Mouse (Mus musculus) stomach, postnatal 0 days (tissue): ENCODE measurements around the gene Fads3. TPM values are rescaled to one million over a fixed set of nuclear protein-coding genes. Genes with fewer than 3 reads are reported as not detected.
A peak's percentile ranks its signal among the peaks of the same experiment; 100 is the strongest.

Experiments used
- ATAC-seq: fragments of 200-750 bp; cut with Nextera tagmentation; 2 replicates; pipeline ENCODE4 v1.8.0; 2017; ENCODE audit not compliant: low FRiP score, low TSS enrichment
- DNase-seq: peaks from one replicate; pipeline ENCODE4 v3.0.0-alpha.2; 2016; ENCODE audit warnings: low spot score
- H3K27ac ChIP-seq: fragments of 300-500 bp; sonication (generic); replicated peaks from 2 replicates; pipeline ENCODE4 v1.5.1; 2014; ENCODE audit warnings: mild to moderate bottlenecking, control low read depth
- H3K27me3 ChIP-seq: fragments of 300-500 bp; sonication (generic); 2 replicates; pipeline ENCODE4 v1.6.1; 2014; ENCODE audit warnings: low read length; ENCODE audit not compliant: control insufficient read depth, insufficient read depth
- H3K36me3 ChIP-seq: fragments of 300-500 bp; sonication (generic); 2 replicates; pipeline ENCODE4 v1.6.1; 2014; ENCODE audit warnings: low read length, mixed read lengths; ENCODE audit not compliant: control insufficient read depth, insufficient read depth
- H3K4me1 ChIP-seq: fragments of 300-500 bp; sonication (generic); replicated peaks from 2 replicates; pipeline ENCODE4 v1.6.1; 2014; ENCODE audit warnings: antibody characterized with exemption; ENCODE audit not compliant: control insufficient read depth, insufficient read depth
- H3K4me2 ChIP-seq: fragments of 300-500 bp; sonication (generic); replicated peaks from 2 replicates; pipeline ENCODE4 v1.6.1; 2014; ENCODE audit warnings: low read depth, mild to moderate bottlenecking, control low read depth, moderate library complexity
- H3K4me3 ChIP-seq: fragments of 300-500 bp; sonication (generic); 2 replicates; pipeline ENCODE4 v1.5.1; 2014; ENCODE audit warnings: low read depth, low read length, control low read depth
- H3K9ac ChIP-seq: fragments of 300-500 bp; sonication (generic); 2 replicates; pipeline ENCODE4 v1.6.1; 2014; ENCODE audit warnings: mild to moderate bottlenecking, low read length, control low read depth, mixed read lengths
- H3K9me3 ChIP-seq: fragments of 300-500 bp; sonication (generic); 2 replicates; pipeline ENCODE4 v1.6.1; 2016; ENCODE audit warnings: low read length; ENCODE audit not compliant: control insufficient read depth
- CTCF ChIP-seq: IDR thresholded peaks from 2 replicates; pipeline ENCODE4 v1.5.1; 2016; ENCODE audit warnings: antibody characterized with exemption, low read depth, mild to moderate bottlenecking, moderate library complexity
- EP300 ChIP-seq: optimal IDR thresholded peaks from 2 replicates; pipeline ENCODE3; 2016; ENCODE audit warnings: antibody characterized with exemption
- WGBS: fragments of 180-500 bp; shearing (Covaris S2); extraction: QIAGEN DNeasy Blood & Tissue Kit; methylation state at CpG from one replicate; pipeline ENCODE4 v1.1.7; 2014; 5-methylcytosine and 5-hydroxymethylcytosine counted together
- polyA plus RNA-seq: library from polyadenylated mRNA; unstranded; fragments of >200 nt; fragmentation: Nextera tagmentation; extraction: Ambion mirVana; gene quantifications from 2 replicates; pipeline ENCODE4 v1.2.1, GENCODE M21; 2015

Gene Fads3
- polyA plus RNA-seq, 1 experiment from 2014 or later: 27.5 TPM

DNA sequence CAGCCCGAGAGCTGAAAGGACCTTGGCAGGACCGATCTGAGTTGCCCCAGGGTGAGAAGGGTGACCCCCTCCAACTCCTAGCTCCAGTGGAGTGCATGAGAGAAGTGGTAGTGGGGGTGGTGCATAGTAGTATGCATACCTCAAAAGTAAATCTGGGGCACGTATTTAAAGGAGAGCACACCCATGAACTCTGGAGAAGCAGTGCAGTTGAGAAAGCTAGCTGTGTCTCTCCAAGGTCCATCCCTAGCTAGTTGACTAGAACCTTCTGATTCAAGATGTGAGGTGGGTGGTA is 22.9 kb upstream of the Fads3 start:
- ATAC-seq: peak; percentile 16; the same call in 1 of the 2 replicates
- peaks cover 8% of the 10 kb centered on the region for H3K4me1 ChIP-seq
- H3K9me3 ChIP-seq: no peaks in the 10 kb centered on the region
- peak overlapping the region; percentile 68 for H3K9ac ChIP-seq
- H3K27ac ChIP-seq: no peak overlapping the region; the same call in 1 of the 2 replicates
- peak overlapping the region; percentile 56 for H3K4me3 ChIP-seq
- 0% methylated on average over 3 of the region's 3 CpGs for WGBS
- H3K4me2 ChIP-seq: peak overlapping the region; percentile 83
- no peaks in the 10 kb centered on the region for H3K27me3 ChIP-seq
- no peak for TF ChIP-seq CTCF
- no peak for TF ChIP-seq EP300
- H3K36me3 ChIP-seq: no peaks in the 10 kb centered on the region
- DNase-seq: no peak

DNA sequence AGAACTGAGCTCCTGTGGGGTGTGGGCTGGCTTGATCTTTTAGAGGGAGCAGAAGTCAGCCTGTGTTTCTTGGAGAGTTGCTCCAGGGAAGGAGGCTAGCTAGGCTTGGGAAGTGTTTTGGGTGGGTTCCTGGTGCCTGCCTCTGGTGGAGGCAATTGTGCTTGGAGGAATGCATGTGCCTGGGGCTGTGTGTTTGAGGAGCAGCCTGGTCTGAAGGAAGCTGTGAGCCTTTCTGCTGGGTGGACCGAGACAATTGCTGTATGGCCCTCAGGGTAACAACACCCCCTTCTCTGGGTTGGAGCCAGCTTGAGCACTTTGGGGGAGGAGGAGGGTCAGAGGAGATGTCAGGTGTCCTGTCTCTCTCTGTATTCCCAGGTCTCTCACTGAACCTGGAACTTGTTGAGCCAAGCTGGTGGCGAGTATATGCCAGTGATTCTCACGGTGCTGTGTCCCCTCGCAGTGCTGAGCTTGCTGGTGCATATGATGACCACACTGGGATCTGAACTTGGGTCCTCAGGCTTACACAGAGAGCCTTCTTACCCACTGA is 22.1 kb upstream of the Fads3 start:
- Histone ChIP-seq H3K27me3 (no peaks in the 10 kb centered on the region), H3K4me3 (peak overlapping the region; percentile 56), H3K4me2 (peak overlapping the region; percentile 83), H3K9me3 (no peaks in the 10 kb centered on the region), H3K27ac (no peak overlapping the region), H3K4me1 (peaks cover 8% of the 10 kb centered on the region; the same call in 1 of the 2 replicates), H3K9ac (peak overlapping the region; percentile 68; the same call in 1 of the 2 replicates), H3K36me3 (no peaks in the 10 kb centered on the region)
- ATAC-seq (no peak), DNase-seq (no peak)
- TF ChIP-seq EP300 (no peak), CTCF (no peak)
- 65% methylated on average over 4 of the region's 4 CpGs for WGBS

DNA sequence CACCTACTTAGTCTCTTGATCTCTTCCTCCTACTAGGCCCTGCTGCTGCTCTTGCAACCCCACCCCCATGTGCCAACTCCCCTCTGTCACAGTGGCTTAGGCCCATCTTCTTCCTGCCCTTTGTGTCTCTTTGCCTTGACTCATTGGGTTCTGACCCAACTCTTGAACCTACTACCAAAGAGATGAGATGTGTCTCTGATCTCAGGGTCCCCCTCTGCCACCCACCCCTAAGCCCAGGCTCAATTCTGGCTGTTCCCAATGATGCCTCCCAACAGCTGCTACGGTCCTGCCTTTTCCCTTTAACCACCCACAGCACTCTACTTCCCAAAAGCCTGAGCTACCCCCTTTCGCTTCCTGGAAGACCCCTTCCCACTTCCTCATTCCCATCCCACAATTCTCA is 19.4 kb upstream of the Fads3 start:
- 75% methylated on average over 2 of the region's 2 CpGs for WGBS
- no peak for ATAC-seq
- no peak for TF ChIP-seq EP300
- TF ChIP-seq CTCF: no peak
- no peak overlapping the region for H3K4me2 ChIP-seq
- H3K9ac ChIP-seq: no peak overlapping the region
- DNase-seq: no peak
- H3K9me3 ChIP-seq: no peaks in the 10 kb centered on the region
- no peaks in the 10 kb centered on the region for H3K27me3 ChIP-seq
- H3K27ac ChIP-seq: no peak overlapping the region
- no peak overlapping the region for H3K4me3 ChIP-seq
- H3K4me1 ChIP-seq: peaks cover 10% of the 10 kb centered on the region
- H3K36me3 ChIP-seq: no peaks in the 10 kb centered on the region

DNA sequence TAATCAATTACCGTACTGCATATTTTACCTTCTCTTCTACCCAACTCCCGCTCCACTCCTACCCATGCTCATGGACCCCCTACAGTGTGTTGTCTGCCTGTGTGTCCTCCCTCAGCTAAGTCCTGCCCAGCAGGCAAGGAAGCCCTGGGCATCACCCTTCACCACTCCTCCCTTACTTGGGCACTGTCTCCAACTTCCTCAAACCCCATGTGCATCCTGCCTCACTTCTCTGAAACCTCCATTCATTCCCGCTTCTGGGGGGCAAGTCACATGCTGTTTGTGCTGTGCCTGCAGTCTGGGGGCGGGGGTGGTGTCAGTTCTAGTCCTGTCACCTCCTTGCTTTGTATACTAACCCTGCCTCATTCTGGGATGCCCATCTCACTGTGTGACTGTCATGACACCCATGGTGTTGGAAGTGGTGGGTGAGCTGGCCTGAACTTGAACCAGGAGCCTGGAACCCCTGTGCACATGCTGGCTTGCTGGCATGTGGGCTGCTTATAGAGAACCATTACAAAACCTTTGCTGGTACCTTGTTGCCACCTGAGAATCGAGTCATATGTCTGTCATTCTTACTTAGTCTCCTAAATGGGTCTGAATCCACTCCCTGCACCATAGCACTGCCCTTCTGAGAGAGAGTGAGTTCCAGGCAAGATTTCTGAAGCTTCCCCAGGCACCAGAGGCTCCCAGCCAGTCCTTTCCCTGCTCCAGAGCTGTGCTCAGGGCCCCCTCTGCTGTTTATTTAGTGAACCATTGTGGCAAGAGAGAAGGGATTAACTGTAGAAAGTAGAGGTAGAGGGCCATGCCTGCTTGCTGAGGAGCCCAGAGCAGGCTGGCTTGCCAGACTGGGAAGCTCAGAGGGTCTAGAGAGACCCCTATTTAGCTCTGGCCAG is 18.7 kb upstream of the Fads3 start:
- Histone ChIP-seq H3K36me3 (no peaks in the 10 kb centered on the region; the same call in 1 of the 2 replicates), H3K27me3 (no peaks in the 10 kb centered on the region), H3K4me1 (peaks cover 10% of the 10 kb centered on the region), H3K27ac (peak overlapping the region; percentile 45), H3K4me3 (no peak overlapping the region), H3K9ac (no peak overlapping the region), H3K4me2 (no peak overlapping the region), H3K9me3 (no peaks in the 10 kb centered on the region)
- ATAC-seq (no peak; the same call in 1 of the 2 replicates), DNase-seq (peak; percentile 49)
- TF ChIP-seq CTCF: peak; percentile 77
- TF ChIP-seq EP300: no peak
- WGBS: 77% methylated on average over 5 of the region's 5 CpGs

DNA sequence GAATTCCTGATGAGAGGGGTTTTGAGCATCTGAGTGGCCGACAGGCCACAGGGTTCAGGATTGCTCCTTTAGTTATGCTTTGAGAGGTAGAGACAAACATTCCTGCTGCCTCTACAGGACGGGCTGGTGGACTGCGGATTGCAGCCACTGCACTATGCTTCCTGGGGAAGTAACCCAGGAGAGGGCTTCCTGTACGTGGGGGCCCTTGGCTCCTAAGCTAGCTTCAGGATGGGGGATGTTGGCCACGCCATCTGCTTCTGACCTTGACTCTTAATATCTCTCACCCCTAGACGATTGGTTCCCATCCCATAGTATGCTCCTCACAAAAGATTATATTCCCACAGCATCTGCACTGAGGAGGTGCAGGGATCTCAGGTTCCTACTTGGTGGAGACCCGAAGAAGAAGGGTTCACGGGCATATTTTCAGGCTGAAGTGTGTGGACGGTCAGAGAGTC is 18.0 kb upstream of the Fads3 start:
- no peaks in the 10 kb centered on the region; the same call in 1 of the 2 replicates for H3K36me3 ChIP-seq
- 64% methylated on average over 9 of the region's 9 CpGs for WGBS
- no peak overlapping the region for H3K4me2 ChIP-seq
- H3K27me3 ChIP-seq: no peaks in the 10 kb centered on the region
- no peak for DNase-seq
- no peak for ATAC-seq
- peak overlapping the region; percentile 45; the same call in 1 of the 2 replicates for H3K27ac ChIP-seq
- H3K4me3 ChIP-seq: no peak overlapping the region
- H3K9ac ChIP-seq: no peak overlapping the region
- H3K9me3 ChIP-seq: no peaks in the 10 kb centered on the region
- H3K4me1 ChIP-seq: peaks cover 10% of the 10 kb centered on the region
- TF ChIP-seq CTCF: no peak
- no peak for TF ChIP-seq EP300
